ENCODE assay signal across 9 mouse cellular contexts in genomic region chr16:52032376-52033330, GRCm38 (mm10). TPM values are rescaled to one million over a fixed set of nuclear protein-coding genes. Genes with fewer than 3 reads are reported as not detected.
A peak's percentile ranks its signal among the peaks of the same experiment; 100 is the strongest.
DNase-seq lines count a peak whose midpoint lies in the region; ATAC-seq and TF ChIP-seq lines count a peak whose summit lies in the region.
"Had no signal": no experiment of that assay in that cellular context is flagged by ENCODE, and none has a peak within 500 bp of the region (broad histone marks: within the 10 kb centered on the region; RNA-seq: fewer than 3 reads in every experiment).

No protein-coding gene starts in this region.

- WGBS in embryonic facial prominence, embryonic 14.5 days: 15% methylated on average over 27 of the region's 29 CpGs
- 16% methylated on average over 29 of the region's 29 CpGs for WGBS in limb, embryonic 12.5 days

- peak overlapping the region; percentile 98 for H3K27ac ChIP-seq in gastrocnemius, adult 2 months
- H3K27ac ChIP-seq in embryonic facial prominence, embryonic 14.5 days (replicated peaks; ENCODE audit: low read depth, low read length): peak overlapping the region; percentile 97
- peak overlapping the region; percentile 98 for H3K27ac ChIP-seq in limb, embryonic 12.5 days

- peaks cover 19% of the 10 kb centered on the region for H3K36me3 ChIP-seq in C2C12 (ENCODE audit: control insufficient read depth, insufficient read depth)
- peaks cover 20% of the 10 kb centered on the region; the same call in 1 of the 2 replicates for H3K36me3 ChIP-seq in embryonic facial prominence, embryonic 14.5 days (ENCODE audit: control insufficient read depth, insufficient read depth, low read length)
- H3K36me3 ChIP-seq in limb, embryonic 12.5 days: peaks cover 33% of the 10 kb centered on the region

- no peaks in the 10 kb centered on the region for H3K9me3 ChIP-seq in embryonic facial prominence, embryonic 14.5 days (ENCODE audit: control insufficient read depth, low read length)
- H3K9me3 ChIP-seq in limb, embryonic 12.5 days: no peaks in the 10 kb centered on the region

- H3K27me3 ChIP-seq in C2C12 (ENCODE audit: control insufficient read depth, insufficient read depth, insufficient read length): no peaks in the 10 kb centered on the region
- H3K27me3 ChIP-seq in embryonic facial prominence, embryonic 14.5 days (replicated peaks; ENCODE audit: control insufficient read depth, insufficient read depth, low read length): no peaks in the 10 kb centered on the region
- no peaks in the 10 kb centered on the region for H3K27me3 ChIP-seq in limb, embryonic 12.5 days
- H3K27me3 ChIP-seq: Patski had no signal

- ATAC-seq in embryonic facial prominence, embryonic 14.5 days (ENCODE audit: low read depth): no peak
- no peak for ATAC-seq in limb, embryonic 12.5 days (ENCODE audit: insufficient number of reproducible peaks, insufficient read depth, low FRiP score, low TSS enrichment, low read depth)

- no peak for TF ChIP-seq CTCF in gastrocnemius, adult 2 months (IDR thresholded peaks at IDR 0.05)
- TF ChIP-seq CTCF in C2C12 (IDR thresholded peaks at IDR 0.05; ENCODE audit: control insufficient read depth, insufficient read depth, insufficient read length): no peak

- H3K9ac ChIP-seq in embryonic facial prominence, embryonic 14.5 days (ENCODE audit: low read depth, low read length): peak overlapping the region; percentile 93
- H3K9ac ChIP-seq in limb, embryonic 12.5 days (replicated peaks): peak overlapping the region; percentile 97

- no peak overlapping the region for H3ac ChIP-seq in C2C12 (ENCODE audit: control insufficient read depth, insufficient read length, low read depth)

- intact Hi-C loops in gastrocnemius, adult 2 months (cut with DNase I): loop anchor here (2.0 to 5.0 kb wide), 3 partner anchors 45 to 150 kb away; no protein-coding TSS in a partner anchor
- intact Hi-C loops in left cerebral cortex, postnatal 10 days (cut with DNase I): loop anchor here (5.0 kb wide), 2 partner anchors 100 to 150 kb away; no protein-coding TSS in a partner anchor

- H3K79me3 ChIP-seq in C2C12 (ENCODE audit: low read depth): peaks cover 36% of the 10 kb centered on the region

- H3K4me2 ChIP-seq in embryonic facial prominence, embryonic 14.5 days (ENCODE audit: low read depth, low read length): peak overlapping the region; percentile 75
- H3K4me2 ChIP-seq in limb, embryonic 12.5 days: peak overlapping the region; percentile 64

- peaks cover 28% of the 10 kb centered on the region for H3K4me1 ChIP-seq in embryonic facial prominence, embryonic 14.5 days (ENCODE audit: control insufficient read depth, insufficient read depth, low read length)
- H3K4me1 ChIP-seq in limb, embryonic 12.5 days (replicated peaks): peaks cover 37% of the 10 kb centered on the region

- peaks cover 48% of the 10 kb centered on the region for H3K79me2 ChIP-seq in C2C12 (ENCODE audit: control insufficient read depth, insufficient read depth)

- DNase-seq in gastrocnemius, adult 2 months: no peak
- DNase-seq in gastrocnemius, adult 18-20 months (ENCODE audit: low spot score): no peak
- DNase-seq in embryonic facial prominence, embryonic 14.5 days (ENCODE audit: low spot score): peak; percentile 32
- DNase-seq in retina, postnatal 1 day: peak; percentile 7
- DNase-seq in ovary, postnatal 14 days (ENCODE audit: low spot score): no peak
- DNase-seq in left cerebral cortex, postnatal 10 days (ENCODE audit: extremely low spot score in 1 of 2, low spot score in 2 of 2): no peak

- peak overlapping the region; percentile 85 for H3K4me3 ChIP-seq in gastrocnemius, adult 2 months
- H3K4me3 ChIP-seq in C2C12 (ENCODE audit: insufficient read depth, poor library complexity, severe bottlenecking): peak overlapping the region; percentile 68
- H3K4me3 ChIP-seq in embryonic facial prominence, embryonic 14.5 days (ENCODE audit: low read depth, low read length): peak overlapping the region; percentile 97
- peak overlapping the region; percentile 88 for H3K4me3 ChIP-seq in limb, embryonic 12.5 days (replicated peaks)

TF ChIP-seq in C2C12, 6 proteins besides CTCF, POLR2A, EP300 and RAD21:
- TF ChIP-seq MYOG (IDR thresholded peaks at IDR 0.05; ENCODE audit: control insufficient read depth, extremely low read depth, insufficient read length): no peak
- TF ChIP-seq FOSL1 (IDR thresholded peaks at IDR 0.05; ENCODE audit: insufficient read depth, low read length, poor library complexity, severe bottlenecking): no peak
- TF ChIP-seq MAX (IDR thresholded peaks at IDR 0.05): no peak
- TF ChIP-seq CEBPB (IDR thresholded peaks at IDR 0.05; ENCODE audit: low read depth): no peak
- TF ChIP-seq USF1 (IDR thresholded peaks at IDR 0.05; ENCODE audit: low read depth): no peak
- TF ChIP-seq MYOD1 (IDR thresholded peaks at IDR 0.05; ENCODE audit: control insufficient read depth, insufficient read length, low read depth): no peak

RNA-seq across cellular contexts. Expression of gene Cblb, which starts 1.6 kb away (rescaled TPM):
- 10 to 100 TPM; 15.1 to 16.2 TPM for total RNA-seq in gastrocnemius, adult 2 months (2021)
- total RNA-seq in gastrocnemius, adult 18-20 months (2021): 10 to 100 TPM; 12.8 to 14.1 TPM
- 6.8 TPM for polyA plus RNA-seq in C2C12 (2012; fragmentation: generic; extraction: Trizol)
- 18.6 and 18.8 TPM in 2 replicates for polyA plus RNA-seq in embryonic facial prominence, embryonic 14.5 days (2014; fragmentation: Nextera tagmentation; extraction: Ambion mirVana)
- polyA plus RNA-seq in limb, embryonic 12.5 days (2016; fragmentation: Nextera tagmentation; extraction: Ambion mirVana): 21.4 and 24.2 TPM in 2 replicates
- 10 to 100 TPM; 22.4 to 25.5 TPM for total RNA-seq in left cerebral cortex, postnatal 10 days (2021)

Comparison
In these comparisons a context has a peak if more than half of its experiments do, and no peak if none do; other contexts are left out.
1. DNase-seq: peak in embryonic facial prominence, embryonic 14.5 days (single experiment) and retina, postnatal 1 day (single experiment); none in gastrocnemius, adult 2 months (single experiment), gastrocnemius, adult 18-20 months (single experiment), ovary, postnatal 14 days (single experiment) and left cerebral cortex, postnatal 10 days (0 of 2).
2. Peak in every context shown above with its lines, with median percentiles within 50 percentile points of each other: H3K27ac ChIP-seq and H3K4me3 ChIP-seq.